Mouse (Mus musculus) stomach, embryonic 14.5 days (tissue): ENCODE measurements around the gene H1foo. TPM values are rescaled to one million over a fixed set of nuclear protein-coding genes. Genes with fewer than 3 reads are reported as not detected.

ENCODE experiments used
- ATAC-seq: fragments of 200-750 bp; cut with Nextera tagmentation; 2 replicates; pipeline ENCODE4 v1.8.0; 2017; ENCODE audit warnings: low read depth, moderate TSS enrichment; ENCODE audit not compliant: insufficient number of reproducible peaks, insufficient read depth, low FRiP score
- H3K27ac ChIP-seq: fragments of 300-500 bp; sonication (generic); 2 replicates; pipeline ENCODE4 v1.5.1; 2014; ENCODE audit warnings: mild to moderate bottlenecking, low read length, moderate library complexity, mixed read lengths
- H3K27me3 ChIP-seq: fragments of 300-500 bp; sonication (generic); 2 replicates; pipeline ENCODE4 v1.6.1; 2014; ENCODE audit warnings: low read length, control low read depth, mixed read lengths; ENCODE audit not compliant: control insufficient read depth, insufficient read depth
- H3K36me3 ChIP-seq: fragments of 300-500 bp; sonication (generic); 2 replicates; pipeline ENCODE4 v1.6.1; 2014; ENCODE audit warnings: mild to moderate bottlenecking, control low read depth, low read length, moderate library complexity, mixed read lengths; ENCODE audit not compliant: control insufficient read depth, insufficient read depth
- H3K4me1 ChIP-seq: fragments of 300-500 bp; sonication (generic); 2 replicates; pipeline ENCODE4 v1.6.1; 2014; ENCODE audit warnings: low read length, control low read depth, mixed read lengths; ENCODE audit not compliant: control insufficient read depth, insufficient read depth
- H3K4me2 ChIP-seq: fragments of 300-500 bp; sonication (generic); replicated peaks from 2 replicates; pipeline ENCODE4 v1.6.1; 2014; ENCODE audit warnings: low read depth, low read length, control low read depth
- H3K4me3 ChIP-seq: fragments of 300-500 bp; sonication (generic); 2 replicates; pipeline ENCODE4 v1.5.1; 2014; ENCODE audit warnings: low read depth, low read length, control low read depth
- H3K9ac ChIP-seq: fragments of 300-500 bp; sonication (generic); replicated peaks from 2 replicates; pipeline ENCODE4 v1.6.1; 2014; ENCODE audit warnings: low read depth, mild to moderate bottlenecking, control low read depth, low read length, moderate library complexity, mixed read lengths
- H3K9me3 ChIP-seq: fragments of 300-500 bp; sonication (generic); 2 replicates; pipeline ENCODE4 v1.6.1; 2016; ENCODE audit warnings: low read depth, low read length, control low read depth; ENCODE audit not compliant: control insufficient read depth
- WGBS: fragments of 180-500 bp; shearing (Covaris S2); extraction: QIAGEN DNeasy Blood & Tissue Kit; methylation state at CpG from one replicate; pipeline ENCODE4 v1.1.7; 2014; 5-methylcytosine and 5-hydroxymethylcytosine counted together
- polyA plus RNA-seq: library from polyadenylated mRNA; unstranded; fragments of >200 nt; fragmentation: Nextera tagmentation; extraction: Ambion mirVana; gene quantifications from 2 replicates; pipeline ENCODE4 v1.2.1, GENCODE M21; 2014

H1foo gene
- polyA plus RNA-seq, 1 experiment from 2014 or later, result not detected

DNA sequence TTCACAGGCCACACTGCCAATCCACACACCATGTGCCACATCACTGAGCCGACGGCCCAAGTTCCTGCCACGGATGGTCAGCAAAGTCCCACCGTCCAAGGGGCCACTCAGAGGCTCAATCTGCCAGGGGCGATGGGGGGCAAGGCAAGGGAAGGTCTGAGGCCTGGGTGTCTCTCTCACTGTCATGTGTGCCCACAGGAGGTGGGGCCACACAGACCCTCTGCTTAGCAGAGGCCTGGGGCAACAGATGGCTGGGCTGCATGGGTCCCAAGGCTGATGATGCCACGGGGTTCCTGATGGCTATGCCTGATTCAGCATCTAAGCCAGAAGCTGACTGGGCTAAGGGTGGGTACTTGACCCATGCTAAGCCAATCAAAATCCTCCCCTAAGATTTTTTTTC lies 24.0 kb downstream of the H1foo start:
- ATAC-seq, result no peak
- H3K4me1 ChIP-seq, result peaks cover 13% of the 10 kb centered on the region
- no peaks in the 10 kb centered on the region for H3K9me3 ChIP-seq
- H3K4me3 ChIP-seq, result no peak overlapping the region
- no peak overlapping the region for H3K9ac ChIP-seq
- no peak overlapping the region for H3K4me2 ChIP-seq
- H3K27me3 ChIP-seq, result no peaks in the 10 kb centered on the region
- H3K27ac ChIP-seq, result no peak overlapping the region
- WGBS, result 81% methylated on average over 6 of the region's 6 CpGs
- H3K36me3 ChIP-seq, result peaks cover 16% of the 10 kb centered on the region; the same call in 1 of the 2 replicates

- Histone ChIP-seq H3K4me3 (no peak overlapping the region), H3K27ac (no peak overlapping the region), H3K36me3 (peaks cover 16% of the 10 kb centered on the region; the same call in 1 of the 2 replicates), H3K4me2 (no peak overlapping the region), H3K4me1 (peaks cover 13% of the 10 kb centered on the region), H3K27me3 (no peaks in the 10 kb centered on the region), H3K9ac (no peak overlapping the region), H3K9me3 (no peaks in the 10 kb centered on the region)
- 74% methylated on average over 9 of the region's 9 CpGs for WGBS
- ATAC-seq, result no peak
Measured at GRCm38 (mm10) chr6:115969103-115969502, 24.4 kb downstream of the H1foo start.

DNA sequence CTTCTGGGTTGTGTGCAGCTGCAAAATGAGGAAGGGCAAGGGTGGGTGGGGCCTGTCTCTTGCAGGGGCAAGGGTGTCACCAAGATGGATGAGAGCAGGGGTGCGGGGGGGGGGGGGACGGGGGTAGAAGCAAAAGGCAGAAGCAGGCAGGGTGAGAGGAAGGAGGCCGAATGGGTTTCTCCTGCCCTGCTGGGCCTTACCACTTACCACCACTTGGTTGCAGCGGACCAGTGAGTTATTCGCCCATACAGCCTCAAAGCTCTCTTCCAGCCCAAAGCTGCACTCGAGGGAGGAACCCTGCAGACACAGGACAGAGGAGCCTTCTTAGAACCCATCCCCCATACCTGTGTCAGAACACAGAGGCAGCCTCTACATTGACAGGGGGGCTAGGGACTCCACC lies 25.2 kb downstream of the H1foo start:
- WGBS, result 57% methylated on average over 6 of the region's 6 CpGs
- H3K27ac ChIP-seq, result no peak overlapping the region
- peaks cover 13% of the 10 kb centered on the region for H3K4me1 ChIP-seq
- H3K36me3 ChIP-seq, result peaks cover 18% of the 10 kb centered on the region; the same call in 1 of the 2 replicates
- no peak overlapping the region for H3K4me3 ChIP-seq
- no peaks in the 10 kb centered on the region for H3K27me3 ChIP-seq
- H3K9me3 ChIP-seq, result no peaks in the 10 kb centered on the region
- no peak overlapping the region for H3K9ac ChIP-seq
- H3K4me2 ChIP-seq, result no peak overlapping the region
- no peak for ATAC-seq

- H3K9ac ChIP-seq, result no peak overlapping the region
- 35% methylated on average over 13 of the region's 13 CpGs for WGBS
- H3K4me1 ChIP-seq, result peaks cover 13% of the 10 kb centered on the region
- no peaks in the 10 kb centered on the region for H3K9me3 ChIP-seq
- no peak overlapping the region for H3K4me2 ChIP-seq
- H3K36me3 ChIP-seq, result peaks cover 18% of the 10 kb centered on the region; the same call in 1 of the 2 replicates
- H3K27me3 ChIP-seq, result no peaks in the 10 kb centered on the region
- no peak overlapping the region for H3K4me3 ChIP-seq
- peak overlapping the region; percentile 15; the same call in 1 of the 2 replicates for H3K27ac ChIP-seq
- ATAC-seq, result no peak
Measured at GRCm38 (mm10) chr6:115971273-115972060, 26.7 kb downstream of the H1foo start.

DNA sequence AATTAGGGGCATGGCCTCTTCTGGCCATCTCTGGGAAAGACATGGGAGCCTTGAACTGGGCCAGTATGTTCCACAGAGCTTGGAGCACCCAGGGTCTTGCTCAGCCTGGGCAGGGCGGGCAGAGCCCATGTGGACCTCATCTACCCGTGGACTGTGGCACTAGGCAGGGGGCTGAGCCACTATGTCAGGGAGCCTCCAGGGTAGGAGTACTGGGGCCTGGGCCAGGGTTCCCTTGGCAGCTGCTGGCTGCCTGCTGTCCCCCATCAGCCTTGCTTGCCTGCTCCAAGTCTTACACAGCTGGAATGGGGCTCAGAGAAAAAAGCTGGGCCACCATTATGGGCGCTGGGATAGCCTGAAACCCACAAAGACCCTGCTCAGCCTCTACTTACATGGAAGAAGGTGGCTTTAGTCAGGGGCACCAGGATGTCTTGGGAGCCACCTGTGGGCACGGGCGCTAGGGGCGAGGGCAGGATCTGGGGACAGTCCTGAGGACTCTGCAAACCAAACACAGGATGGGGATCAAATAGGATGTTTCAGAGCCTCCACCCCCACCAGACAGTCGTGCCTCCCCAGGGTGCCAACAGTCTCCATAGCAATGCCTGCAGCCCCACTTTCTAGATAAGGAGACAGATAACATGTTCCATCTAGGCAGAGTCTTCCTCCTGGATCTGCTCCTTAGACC lies 27.5 kb downstream of the H1foo start:
- Histone ChIP-seq H3K4me1 (peaks cover 13% of the 10 kb centered on the region), H3K27me3 (no peaks in the 10 kb centered on the region), H3K9ac (no peak overlapping the region), H3K9me3 (no peaks in the 10 kb centered on the region), H3K4me3 (no peak overlapping the region), H3K4me2 (no peak overlapping the region), H3K36me3 (peaks cover 20% of the 10 kb centered on the region; the same call in 1 of the 2 replicates), H3K27ac (no peak overlapping the region)
- ATAC-seq, result no peak
- 83% methylated on average over 7 of the region's 7 CpGs for WGBS

DNA sequence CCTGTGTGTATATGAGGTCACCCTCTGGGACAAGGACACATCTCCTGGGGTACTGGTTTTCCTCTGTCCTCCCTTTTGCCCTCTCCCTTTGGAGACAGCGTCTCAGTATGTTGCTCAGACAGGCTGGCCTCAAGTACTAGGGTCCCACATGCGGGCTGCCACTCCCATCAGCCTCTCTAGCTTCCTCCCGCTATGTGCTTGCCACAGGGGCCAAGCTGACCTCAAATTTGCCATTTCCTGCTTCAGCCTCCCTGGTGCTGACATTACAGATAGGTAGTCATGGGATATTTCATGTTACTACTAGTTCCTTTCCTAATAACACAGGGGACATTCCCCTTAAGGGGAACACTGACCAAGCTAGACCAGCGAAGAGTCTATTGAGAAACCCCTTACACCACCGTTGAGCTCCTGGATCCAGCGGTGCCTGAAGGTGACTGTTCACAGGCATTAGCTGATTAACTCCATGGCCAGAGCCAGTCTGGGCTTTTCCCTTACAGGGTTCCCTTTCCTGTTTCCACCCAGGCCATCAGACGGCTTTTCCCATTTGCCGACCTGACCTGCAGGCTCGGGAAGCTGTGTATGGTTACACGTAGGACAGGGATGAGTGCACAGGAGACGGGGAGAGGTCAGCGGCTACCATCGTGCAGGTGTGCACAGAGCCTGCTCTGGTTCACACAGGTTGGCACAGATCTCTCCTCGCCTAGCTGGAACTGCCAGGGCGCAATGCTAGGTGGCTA lies 28.6 kb downstream of the H1foo start:
- H3K4me1 ChIP-seq, result peaks cover 13% of the 10 kb centered on the region
- no peak overlapping the region for H3K4me3 ChIP-seq
- no peaks in the 10 kb centered on the region for H3K27me3 ChIP-seq
- no peak for ATAC-seq
- H3K4me2 ChIP-seq, result no peak overlapping the region
- peaks cover 16% of the 10 kb centered on the region; the same call in 1 of the 2 replicates for H3K36me3 ChIP-seq
- H3K9me3 ChIP-seq, result no peaks in the 10 kb centered on the region
- H3K27ac ChIP-seq, result no peak overlapping the region
- WGBS, result 88% methylated on average over 15 of the region's 15 CpGs
- H3K9ac ChIP-seq, result no peak overlapping the region

DNA sequence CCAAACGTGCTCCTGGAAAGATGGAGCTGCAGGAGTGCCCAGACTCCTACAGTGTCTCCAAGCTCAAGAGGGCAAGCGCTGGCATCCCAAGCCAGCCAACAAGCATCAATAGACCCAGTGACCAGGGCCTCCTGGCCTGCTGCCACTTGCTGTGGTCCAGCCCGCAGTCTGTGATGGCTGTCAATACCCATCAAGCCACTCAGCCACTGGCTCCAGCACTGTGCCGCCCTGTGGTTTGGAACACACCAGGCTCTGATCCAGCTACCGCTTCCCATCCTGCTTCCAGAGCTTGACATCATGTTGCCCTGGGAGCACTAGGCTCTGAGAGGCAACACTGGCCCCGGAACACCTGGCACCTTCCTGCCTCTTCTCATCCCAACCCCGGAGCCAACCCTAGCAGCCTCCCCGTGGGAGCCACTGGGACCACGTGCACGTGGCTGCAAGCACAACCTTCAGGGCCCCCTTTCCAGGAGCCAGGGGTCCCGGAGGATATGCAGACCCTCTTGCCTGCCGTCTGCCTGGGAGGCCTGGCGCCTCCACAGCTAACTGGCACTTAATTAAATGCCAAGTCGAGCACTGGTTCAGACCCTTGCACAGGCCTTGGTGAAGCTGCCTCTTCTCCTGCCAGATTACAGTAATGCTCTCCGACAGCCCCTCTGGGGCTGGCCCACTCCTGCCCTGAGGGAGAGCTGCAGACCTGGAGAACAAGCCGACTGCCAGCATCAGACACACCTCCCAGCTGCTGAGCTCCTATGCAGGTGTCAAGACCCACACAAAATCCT lies 29.3 kb downstream of the H1foo start:
- Histone ChIP-seq H3K9me3 (no peaks in the 10 kb centered on the region), H3K36me3 (peaks cover 12% of the 10 kb centered on the region; the same call in 1 of the 2 replicates), H3K27me3 (no peaks in the 10 kb centered on the region), H3K4me2 (no peak overlapping the region), H3K9ac (no peak overlapping the region), H3K4me1 (peaks cover 13% of the 10 kb centered on the region), H3K27ac (no peak overlapping the region), H3K4me3 (no peak overlapping the region)
- ATAC-seq, result no peak
- 82% methylated on average over 16 of the region's 16 CpGs for WGBS

DNA sequence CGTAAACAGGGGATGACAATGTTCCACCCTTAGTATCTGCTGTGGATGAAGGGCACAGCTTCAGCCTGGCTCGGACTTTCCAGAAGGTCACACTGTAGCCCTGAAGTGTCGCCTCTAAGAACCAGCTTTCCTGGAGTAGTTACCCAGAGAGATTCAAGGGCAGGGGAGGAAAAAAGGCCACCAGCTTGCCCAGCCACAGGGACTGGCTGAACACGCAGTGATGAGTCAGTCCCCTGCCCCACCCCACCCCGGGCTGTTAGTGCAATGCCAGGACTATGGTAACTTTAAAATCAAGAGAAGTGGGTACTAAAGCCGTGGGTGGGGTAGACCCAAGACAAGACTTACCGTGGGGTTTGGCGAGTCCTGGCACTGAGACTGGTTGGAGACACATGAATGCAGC lies 30.9 kb downstream of the H1foo start:
- ATAC-seq, result no peak
- Histone ChIP-seq H3K9ac (no peak overlapping the region), H3K27me3 (no peaks in the 10 kb centered on the region), H3K4me3 (no peak overlapping the region), H3K4me1 (peaks cover 13% of the 10 kb centered on the region), H3K4me2 (no peak overlapping the region), H3K27ac (no peak overlapping the region), H3K9me3 (no peaks in the 10 kb centered on the region), H3K36me3 (peaks cover 12% of the 10 kb centered on the region; the same call in 1 of the 2 replicates)
- 86% methylated on average over 8 of the region's 8 CpGs for WGBS
